Mouse (Mus musculus): ENCODE results near the gene Scaper. TPM values are rescaled to one million over a fixed set of nuclear protein-coding genes. Genes with fewer than 3 reads are reported as not detected.
A peak's percentile ranks its signal among the peaks of the same experiment; 100 is the strongest.

Scaper gene
- polyA plus RNA-seq, 2 experiments = 8.2 to 15.1 TPM

DNA sequence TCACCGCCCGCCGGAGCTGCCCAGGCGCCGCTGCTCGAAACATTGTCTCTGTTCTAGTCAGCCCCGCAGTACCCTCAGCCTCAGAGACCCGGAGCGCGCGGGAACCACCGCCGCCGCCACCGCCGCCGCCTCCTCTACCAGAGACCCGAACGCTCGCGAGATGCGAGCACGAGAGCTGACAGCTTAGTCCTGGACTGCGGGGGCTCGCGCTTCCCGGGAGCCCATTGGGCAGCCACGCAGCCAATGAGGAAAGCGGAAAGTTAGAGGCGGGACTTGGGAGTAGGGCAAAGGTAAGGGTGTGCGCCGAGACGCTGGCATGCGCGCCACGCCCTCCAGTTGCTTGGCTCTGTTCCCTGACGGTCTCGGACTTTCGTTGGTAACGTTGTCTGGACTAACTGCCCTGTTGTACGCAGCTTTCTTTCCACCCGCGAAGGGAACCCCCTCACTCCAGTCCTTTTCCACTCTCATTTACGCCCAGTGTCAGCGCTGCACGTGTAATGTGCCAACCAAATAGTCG is 425.8 kb downstream of the Scaper start, which contains the start of gene Etfa:
TSS of gene Etfa (minus strand) at position 217 of the 517 bp plus-strand sequence.
- WGBS = 1% methylated on average over 43 of the region's 47 CpGs
- Histone ChIP-seq H3K9me3 (ENCODE audit: control insufficient read depth, low read length) (no peaks in the 10 kb centered on the region), H3K27ac (replicated peaks; ENCODE audit: low read depth, low read length) (peak within 1 kb of the TSS; percentile 86), H3K27me3 (ENCODE audit: control insufficient read depth, insufficient read depth, low read length) (no peaks in the 10 kb centered on the region), H3K4me2 (replicated peaks; ENCODE audit: low read depth, low read length, severe bottlenecking) (peak within 1 kb of the TSS; percentile 53), H3K4me1 (ENCODE audit: control insufficient read depth, insufficient read depth, low read length) (peaks cover 6% of the 10 kb centered on the region), H3K4me3 (replicated peaks; ENCODE audit: low read length) (peak within 1 kb of the TSS; percentile 95), H3K9ac (ENCODE audit: low read depth, low read length, severe bottlenecking) (peak within 1 kb of the TSS; percentile 93), H3K36me3 (ENCODE audit: control insufficient read depth, insufficient read depth, low read length) (no peaks in the 10 kb centered on the region)
- DNase-seq (ENCODE audit: low spot score) = peak; percentile 98
- TF ChIP-seq POLR2A (IDR thresholded peaks at IDR 0.05; ENCODE audit: borderline replicate concordance, extremely low read depth, insufficient read depth, insufficient read length) = peak; percentile 37; the same call in 1 of the 2 replicates
- peak; percentile 99 for ATAC-seq (ENCODE audit: low FRiP score, low read depth)

DNA sequence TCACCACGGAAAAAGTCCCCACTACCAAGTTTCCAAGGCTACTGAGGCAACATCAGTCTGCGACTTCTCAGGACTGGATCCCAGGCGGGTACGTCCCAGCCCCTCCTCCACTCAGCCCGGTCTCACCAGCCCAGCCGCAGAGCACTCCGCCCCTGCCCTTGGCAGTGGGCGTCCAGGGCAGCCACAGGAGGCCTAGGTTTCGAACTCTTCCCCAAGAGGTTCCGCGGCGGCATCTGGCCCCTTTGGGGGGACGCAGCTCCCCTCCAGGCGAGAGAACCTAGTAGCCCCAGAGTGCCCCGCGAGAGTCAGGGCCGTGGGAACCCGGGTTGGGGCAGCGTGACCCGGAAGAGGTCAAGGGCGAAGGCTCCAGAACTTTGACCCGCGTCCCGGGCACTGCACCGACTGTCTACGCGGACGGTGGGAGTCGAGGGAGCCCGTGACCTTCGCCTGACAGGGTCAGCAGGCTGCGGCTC is 426.4 kb downstream of the Scaper start:
- Histone ChIP-seq H3K4me1 (ENCODE audit: control insufficient read depth, insufficient read depth, low read length) (peaks cover 6% of the 10 kb centered on the region), H3K27me3 (ENCODE audit: control insufficient read depth, insufficient read depth, low read length) (no peaks in the 10 kb centered on the region), H3K27ac (replicated peaks; ENCODE audit: low read depth, low read length) (peak overlapping the region; percentile 86), H3K4me3 (replicated peaks; ENCODE audit: low read length) (peak overlapping the region; percentile 95), H3K9me3 (ENCODE audit: control insufficient read depth, low read length) (no peaks in the 10 kb centered on the region), H3K9ac (ENCODE audit: low read depth, low read length, severe bottlenecking) (peak overlapping the region; percentile 93), H3K36me3 (ENCODE audit: control insufficient read depth, insufficient read depth, low read length) (no peaks in the 10 kb centered on the region), H3K4me2 (replicated peaks; ENCODE audit: low read depth, low read length, severe bottlenecking) (peak overlapping the region; percentile 53)
- TF ChIP-seq POLR2A (IDR thresholded peaks at IDR 0.05; ENCODE audit: borderline replicate concordance, extremely low read depth, insufficient read depth, insufficient read length) = no peak
- ATAC-seq (ENCODE audit: low FRiP score, low read depth) (peak; percentile 69), DNase-seq (ENCODE audit: low spot score) (peak; percentile 22)
- under 1% methylated on average over 32 of the region's 32 CpGs for WGBS

DNA sequence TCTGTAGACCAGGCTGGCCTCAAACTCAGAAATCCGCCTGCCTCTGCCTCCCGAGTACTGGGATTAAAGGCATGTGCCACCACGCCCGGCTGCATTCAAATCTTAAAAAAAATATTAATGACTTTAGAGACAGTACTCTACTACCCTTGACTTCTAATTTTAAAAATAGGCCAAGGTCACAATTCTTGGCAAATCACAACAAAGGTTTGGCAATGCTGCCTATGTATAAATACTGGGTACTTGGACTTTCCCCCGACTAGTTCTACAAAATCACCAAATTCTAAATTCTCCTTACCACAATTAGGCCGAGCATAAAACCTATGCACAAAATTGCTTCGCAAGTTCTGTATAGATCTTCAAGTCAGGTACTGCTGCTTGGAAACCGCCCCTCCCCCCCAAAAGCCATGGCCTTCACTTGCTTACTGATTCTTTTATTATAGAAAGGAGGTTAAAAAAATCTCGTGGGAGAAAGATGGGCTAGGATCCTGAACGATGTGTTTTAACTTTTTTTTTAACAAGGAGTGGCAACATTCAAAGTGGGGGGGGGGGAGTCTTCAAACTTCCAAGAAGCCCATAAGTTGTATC is 427.2 kb downstream of the Scaper start:
- WGBS = 80% methylated on average over 10 of the region's 10 CpGs
- no peak overlapping the region for H3K9ac ChIP-seq (ENCODE audit: low read depth, low read length, severe bottlenecking)
- H3K4me3 ChIP-seq (replicated peaks; ENCODE audit: low read length) = peak overlapping the region; percentile 95
- no peak for TF ChIP-seq POLR2A (IDR thresholded peaks at IDR 0.05; ENCODE audit: borderline replicate concordance, extremely low read depth, insufficient read depth, insufficient read length)
- ATAC-seq (ENCODE audit: low FRiP score, low read depth) (no peak), DNase-seq (ENCODE audit: low spot score) (no peak)
- no peak overlapping the region for H3K27ac ChIP-seq (replicated peaks; ENCODE audit: low read depth, low read length)
- no peaks in the 10 kb centered on the region for H3K9me3 ChIP-seq (ENCODE audit: control insufficient read depth, low read length)
- H3K4me2 ChIP-seq (replicated peaks; ENCODE audit: low read depth, low read length, severe bottlenecking) = peak overlapping the region; percentile 53
- H3K4me1 ChIP-seq (ENCODE audit: control insufficient read depth, insufficient read depth, low read length) = peaks cover 6% of the 10 kb centered on the region
- H3K27me3 ChIP-seq (ENCODE audit: control insufficient read depth, insufficient read depth, low read length) = no peaks in the 10 kb centered on the region
- no peaks in the 10 kb centered on the region for H3K36me3 ChIP-seq (ENCODE audit: control insufficient read depth, insufficient read depth, low read length)

DNA sequence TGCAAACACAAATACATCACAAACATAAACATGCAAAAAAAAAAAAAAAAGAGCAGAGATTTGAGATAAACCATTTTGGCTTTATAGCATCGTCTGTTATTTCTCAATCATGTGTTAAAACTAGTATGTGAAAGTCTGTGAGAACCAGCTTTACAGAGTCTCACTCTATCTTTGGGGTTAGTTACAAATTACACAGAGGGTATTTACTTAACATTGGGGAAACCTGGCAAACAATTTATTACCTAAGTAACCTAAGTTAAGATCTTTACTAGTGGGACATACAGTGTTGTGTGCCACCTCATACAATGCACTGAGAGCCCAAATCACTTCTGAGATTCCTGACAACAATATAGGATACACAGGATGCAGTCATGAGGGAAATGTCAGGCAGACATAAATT is 428.2 kb downstream of the Scaper start:
- WGBS = 80% methylated on average over 1 of the region's 1 CpGs

DNA sequence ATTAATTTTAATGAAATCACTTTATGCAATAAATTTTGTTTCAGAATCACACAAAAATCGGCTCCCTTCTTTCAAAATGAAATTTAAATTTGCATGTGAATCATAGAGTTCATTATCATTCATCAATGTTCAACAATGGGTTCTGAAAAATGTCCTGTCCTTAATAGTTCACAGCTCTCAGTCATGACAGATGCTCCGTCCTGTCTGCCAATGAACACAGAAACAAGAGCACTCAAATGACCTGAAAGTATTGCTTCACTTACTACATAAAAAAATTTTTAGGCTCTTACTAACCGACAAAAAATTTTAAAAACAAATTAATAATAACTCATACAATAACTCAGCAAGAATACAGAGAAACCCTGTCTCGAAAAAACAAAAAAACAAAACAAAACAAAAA is 429.2 kb downstream of the Scaper start:
- Histone ChIP-seq H3K27me3 (ENCODE audit: control insufficient read depth, insufficient read depth, low read length) (no peaks in the 10 kb centered on the region), H3K27ac (replicated peaks; ENCODE audit: low read depth, low read length) (no peak overlapping the region), H3K4me2 (replicated peaks; ENCODE audit: low read depth, low read length, severe bottlenecking) (no peak overlapping the region), H3K4me3 (replicated peaks; ENCODE audit: low read length) (no peak overlapping the region), H3K4me1 (ENCODE audit: control insufficient read depth, insufficient read depth, low read length) (peaks cover 6% of the 10 kb centered on the region), H3K36me3 (ENCODE audit: control insufficient read depth, insufficient read depth, low read length) (no peaks in the 10 kb centered on the region), H3K9ac (ENCODE audit: low read depth, low read length, severe bottlenecking) (no peak overlapping the region), H3K9me3 (ENCODE audit: control insufficient read depth, low read length) (no peaks in the 10 kb centered on the region)
- ATAC-seq (ENCODE audit: low FRiP score, low read depth) = no peak
- WGBS = 88% methylated on average over 4 of the region's 4 CpGs
- no peak for DNase-seq (ENCODE audit: low spot score)
- TF ChIP-seq POLR2A (IDR thresholded peaks at IDR 0.05; ENCODE audit: borderline replicate concordance, extremely low read depth, insufficient read depth, insufficient read length) = no peak

More for the DNA sequence above, 428.2 kb downstream of the Scaper start:
- H3K9me3 ChIP-seq (ENCODE audit: control insufficient read depth, low read length) = no peaks in the 10 kb centered on the region
- H3K36me3 ChIP-seq (ENCODE audit: control insufficient read depth, insufficient read depth, low read length) = no peaks in the 10 kb centered on the region
- ATAC-seq (ENCODE audit: low FRiP score, low read depth) = no peak
- no peak for DNase-seq (ENCODE audit: low spot score)
- no peaks in the 10 kb centered on the region for H3K27me3 ChIP-seq (ENCODE audit: control insufficient read depth, insufficient read depth, low read length)
- no peak overlapping the region for H3K27ac ChIP-seq (replicated peaks; ENCODE audit: low read depth, low read length)
- peaks cover 6% of the 10 kb centered on the region for H3K4me1 ChIP-seq (ENCODE audit: control insufficient read depth, insufficient read depth, low read length)
- H3K4me2 ChIP-seq (replicated peaks; ENCODE audit: low read depth, low read length, severe bottlenecking) = no peak overlapping the region
- H3K4me3 ChIP-seq (replicated peaks; ENCODE audit: low read length) = no peak overlapping the region
- no peak for TF ChIP-seq POLR2A (IDR thresholded peaks at IDR 0.05; ENCODE audit: borderline replicate concordance, extremely low read depth, insufficient read depth, insufficient read length)
- H3K9ac ChIP-seq (ENCODE audit: low read depth, low read length, severe bottlenecking) = no peak overlapping the region

Data from limb, embryonic 14.5 days (tissue).